Mouse (Mus musculus) bone marrow, adult 2 months (tissue): ENCODE data around the gene Rph3a.

ENCODE experiments used
- CTCF ChIP-seq: fragments of 200-500 bp; IDR thresholded peaks from 2 replicates; pipeline ENCODE4 v1.5.1; 2011; ENCODE audit warnings: low read length, control low read depth; ENCODE audit not compliant: control insufficient read depth, insufficient read depth
- POLR2A ChIP-seq: fragments of 200-500 bp; IDR thresholded peaks from 2 replicates; pipeline ENCODE4 v1.6.1; 2011; ENCODE audit warnings: low read depth, mild to moderate bottlenecking, control low read depth, low read length, borderline replicate concordance; ENCODE audit not compliant: control insufficient read depth

DNA sequence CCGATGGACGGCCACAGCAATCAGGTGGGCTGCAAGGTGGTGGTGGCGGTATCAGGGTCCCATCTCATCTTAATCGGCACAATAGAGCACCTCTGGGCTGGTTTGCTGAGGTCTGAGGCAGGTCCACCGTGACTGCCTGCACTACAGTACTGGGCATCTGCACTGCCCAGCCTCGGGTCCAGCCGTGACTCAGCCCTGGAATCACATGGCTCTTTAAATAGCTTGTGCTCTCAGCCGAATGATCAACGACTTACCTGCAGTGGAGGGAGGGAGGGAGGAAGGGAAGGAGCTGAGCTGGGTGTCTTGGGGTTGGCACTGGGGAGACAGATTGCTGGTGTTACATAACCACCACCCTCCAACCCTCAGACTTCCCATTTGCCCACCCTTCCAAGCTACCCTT, 20.3 kb upstream of the Rph3a start:
- TF ChIP-seq POLR2A (no peak), CTCF (no peak)
